Mouse (Mus musculus): ENCODE results near the gene Gorasp2.
A peak's percentile ranks its signal among the peaks of the same experiment; 100 is the strongest.

DNA sequence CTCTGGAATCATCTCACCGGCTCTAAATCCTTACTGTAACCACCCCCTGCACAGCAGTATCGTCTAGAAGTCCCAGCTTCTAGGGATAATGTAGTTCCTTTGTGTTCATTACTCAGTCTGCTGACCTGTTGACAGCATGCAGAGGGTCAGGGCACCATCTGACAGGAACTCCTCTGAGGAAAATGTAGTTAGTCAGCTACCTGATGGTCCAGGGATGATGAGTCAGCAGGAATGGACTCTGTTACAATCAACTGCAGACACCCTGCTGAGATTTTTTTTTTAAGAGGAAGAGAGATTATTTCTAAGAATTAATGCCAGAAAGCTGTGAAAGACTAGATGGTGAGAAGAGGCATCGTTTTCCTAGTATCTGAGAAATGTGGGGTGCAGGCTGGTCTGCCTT lies 44.8 kb upstream of the Gorasp2 start:
- peak; percentile 91 for TF ChIP-seq MAFK (IDR thresholded peaks at IDR 0.05; ENCODE audit: insufficient read depth, low read depth, low read length)
- TF ChIP-seq HCFC1 (IDR thresholded peaks at IDR 0.05; ENCODE audit: borderline replicate concordance, insufficient read depth, low read length), result no peak
- no peak for TF ChIP-seq ZNF384 (IDR thresholded peaks at IDR 0.05; ENCODE audit: low read depth, low read length)
- no peak for TF ChIP-seq CHD2 (IDR thresholded peaks at IDR 0.05; ENCODE audit: low read depth, low read length)
- TF ChIP-seq ZC3H11A (IDR thresholded peaks at IDR 0.05; ENCODE audit: borderline replicate concordance, low read depth, low read length), result no peak

Measured in ES-E14 (cell line).